Mouse (Mus musculus): Measurements from ENCODE around the gene Tlk2. TPM values are rescaled to one million over a fixed set of nuclear protein-coding genes. Genes with fewer than 3 reads are reported as not detected.

The Tlk2 gene
- total RNA-seq, 2 experiments from 2014 or later: 56.0 to 61.1 TPM

- intact Hi-C loops (cut with DNase I): no loop called here
- DNase-seq (ENCODE audit: extremely low spot score in 1 of 2, low spot score in 2 of 2): no peak
- TF ChIP-seq CTCF (IDR thresholded peaks at IDR 0.05): no peak
- H3K4me3 ChIP-seq: no peak overlapping the region
- peak overlapping the region; percentile 24; the same call in 1 of the 2 replicates for H3K27ac ChIP-seq
Observed at GRCm38 (mm10) chr11:105281291-105281690, 102.7 kb downstream of the Tlk2 start.

DNA sequence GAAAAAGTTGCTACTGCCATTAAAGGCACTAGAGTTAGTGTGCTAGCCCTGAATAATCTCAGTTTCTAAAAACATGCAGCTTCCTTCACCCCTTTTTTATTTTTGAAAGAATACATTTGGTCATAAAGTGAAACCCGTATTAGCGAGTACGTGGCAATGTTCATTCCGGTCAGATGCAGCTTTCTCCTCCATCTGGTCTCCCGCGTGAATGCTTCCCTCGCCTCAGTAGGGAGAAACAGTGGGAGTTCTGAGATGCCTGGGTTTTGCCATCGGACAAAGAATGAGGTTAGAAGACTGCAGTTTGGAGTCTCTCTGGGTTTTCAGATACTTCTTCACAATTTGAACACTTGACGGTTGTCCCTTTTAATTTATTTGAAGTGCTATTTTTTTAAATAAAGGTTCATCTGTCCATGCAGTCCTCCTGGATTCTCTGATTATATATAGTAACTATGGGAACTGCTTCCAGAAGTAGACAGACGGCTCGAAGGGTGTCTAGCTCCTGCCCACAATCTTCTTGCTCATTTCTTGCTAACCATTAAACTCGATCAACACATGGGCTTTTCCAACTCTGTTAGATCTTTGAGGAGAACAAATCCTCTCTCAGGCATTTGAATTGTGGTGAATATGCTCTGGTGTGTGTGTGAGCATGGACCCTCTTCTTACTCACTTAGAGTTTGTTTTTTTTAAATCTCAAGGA lies 103.3 kb downstream of the Tlk2 start:
- intact Hi-C loops (cut with DNase I): no loop called here
- no peak for DNase-seq (ENCODE audit: extremely low spot score in 1 of 2, low spot score in 2 of 2)

GRCm38 (mm10) chr11:105282460-105282859 lies 103.9 kb downstream of the Tlk2 start:
- intact Hi-C loops (cut with DNase I): no loop called here
- no peak overlapping the region for H3K27ac ChIP-seq
- DNase-seq (ENCODE audit: extremely low spot score in 1 of 2, low spot score in 2 of 2): no peak
- no peak for TF ChIP-seq CTCF (IDR thresholded peaks at IDR 0.05)
- no peak overlapping the region for H3K4me3 ChIP-seq

More for the DNA sequence above, 103.3 kb downstream of the Tlk2 start:
- Histone ChIP-seq H3K4me3 (no peak overlapping the region), H3K27ac (no peak overlapping the region)
- no peak for TF ChIP-seq CTCF (IDR thresholded peaks at IDR 0.05)

DNA sequence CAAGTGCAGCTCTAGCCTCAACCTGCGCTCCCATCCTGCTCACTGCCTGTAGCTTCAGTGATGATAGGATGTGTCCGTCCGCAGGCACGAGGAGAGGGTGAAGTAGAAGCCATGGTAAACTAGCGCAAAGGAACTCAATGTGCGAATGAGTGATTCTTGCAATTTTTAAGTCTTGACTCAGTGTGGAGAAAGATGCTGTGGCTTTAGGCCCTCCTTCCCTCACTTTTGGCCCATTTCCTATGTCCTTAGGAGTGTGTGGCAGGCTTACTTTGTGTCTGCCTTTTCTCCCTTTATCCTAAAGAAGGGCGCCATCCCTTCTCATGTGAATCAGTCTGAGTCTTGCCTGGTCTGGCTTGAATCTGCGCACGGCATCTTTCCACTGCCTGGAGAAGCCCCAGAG lies 104.4 kb downstream of the Tlk2 start:
- intact Hi-C loops (cut with DNase I): no loop called here
- no peak overlapping the region; the same call in 1 of the 2 replicates for H3K27ac ChIP-seq
- no peak for TF ChIP-seq CTCF (IDR thresholded peaks at IDR 0.05)
- no peak for DNase-seq (ENCODE audit: extremely low spot score in 1 of 2, low spot score in 2 of 2)
- no peak overlapping the region for H3K4me3 ChIP-seq

DNA sequence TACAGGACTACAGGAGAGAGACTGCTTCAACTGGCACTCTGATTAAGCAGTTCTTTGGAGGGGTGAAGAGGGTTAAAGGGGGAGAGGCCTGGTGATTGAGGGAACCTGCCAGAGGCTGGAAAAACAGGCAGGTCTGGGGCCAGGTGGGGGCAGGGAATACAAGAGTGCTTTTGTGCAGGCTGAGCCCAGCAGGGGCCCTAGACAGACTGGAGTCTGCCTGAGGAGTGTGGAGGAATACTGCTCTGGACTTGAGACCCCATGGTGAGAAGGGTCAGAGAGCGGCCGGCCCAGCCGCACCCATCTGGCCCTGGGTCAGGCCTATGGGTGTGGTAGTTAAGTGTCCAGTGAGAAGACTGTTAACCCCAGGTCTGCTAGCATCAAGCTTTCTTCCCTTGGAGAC lies 107.1 kb downstream of the Tlk2 start:
- TF ChIP-seq CTCF (IDR thresholded peaks at IDR 0.05): no peak
- DNase-seq (ENCODE audit: extremely low spot score in 1 of 2, low spot score in 2 of 2): no peak
- H3K27ac ChIP-seq: no peak overlapping the region
- H3K4me3 ChIP-seq: no peak overlapping the region
- intact Hi-C loops (cut with DNase I): no loop called here

- TF ChIP-seq CTCF (IDR thresholded peaks at IDR 0.05): no peak
- Histone ChIP-seq H3K4me3 (no peak overlapping the region), H3K27ac (no peak overlapping the region)
- DNase-seq (ENCODE audit: extremely low spot score in 1 of 2, low spot score in 2 of 2): no peak
- intact Hi-C loops (cut with DNase I): no loop called here
Observed at GRCm38 (mm10) chr11:105289403-105289802, 110.8 kb downstream of the Tlk2 start.

DNA sequence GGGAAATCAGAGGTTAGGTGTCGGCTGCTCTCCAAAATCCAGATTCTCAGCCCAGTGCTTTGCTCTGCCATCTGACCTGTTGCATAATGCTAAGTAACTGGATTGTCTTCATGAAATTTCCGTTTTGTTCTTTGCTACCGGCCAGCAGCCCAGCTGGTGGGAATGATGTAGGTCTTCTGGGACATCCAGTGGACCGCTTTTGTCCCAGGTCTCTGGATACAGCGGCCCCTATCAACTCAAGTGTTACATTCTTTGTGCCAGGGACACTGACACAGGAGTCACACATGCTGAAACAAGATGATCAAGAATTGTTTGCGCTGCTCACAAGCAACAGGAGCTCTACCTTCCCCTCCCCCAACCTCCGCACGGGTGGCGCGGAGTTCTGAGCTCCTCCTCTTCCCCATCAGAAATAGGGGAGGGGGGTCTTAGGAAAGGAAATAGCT lies 113.1 kb downstream of the Tlk2 start:
- DNase-seq (ENCODE audit: extremely low spot score in 1 of 2, low spot score in 2 of 2): no peak
- TF ChIP-seq CTCF (IDR thresholded peaks at IDR 0.05): no peak
- intact Hi-C loops (cut with DNase I): no loop called here

GRCm38 (mm10) chr11:105292124-105293071 lies 113.8 kb downstream of the Tlk2 start, which contains the start of gene Mrc2:
Gene Mrc2, plus strand, starts transcription at chr11:105292643.
- intact Hi-C loops (cut with DNase I): no loop called here
- TF ChIP-seq CTCF (IDR thresholded peaks at IDR 0.05): no peak
- H3K27ac ChIP-seq: no peak within 1 kb of the TSS
- peak within 1 kb of the TSS; percentile 49 for H3K4me3 ChIP-seq
- DNase-seq (ENCODE audit: extremely low spot score in 1 of 2, low spot score in 2 of 2): peak; percentile 27 to 36

More for the DNA sequence above, 113.1 kb downstream of the Tlk2 start:
- H3K4me3 ChIP-seq: peak overlapping the region; percentile 49; the same call in 1 of the 2 replicates
- H3K27ac ChIP-seq: no peak overlapping the region

- H3K4me3 ChIP-seq: no peak overlapping the region
- intact Hi-C loops (cut with DNase I): no loop called here
- no peak for TF ChIP-seq CTCF (IDR thresholded peaks at IDR 0.05)
- DNase-seq (ENCODE audit: extremely low spot score in 1 of 2, low spot score in 2 of 2): peak in 1 of 2 experiments; percentile 26
- no peak overlapping the region for H3K27ac ChIP-seq
Observed at GRCm38 (mm10) chr11:105293101-105293581, 114.5 kb downstream of the Tlk2 start.

DNA sequence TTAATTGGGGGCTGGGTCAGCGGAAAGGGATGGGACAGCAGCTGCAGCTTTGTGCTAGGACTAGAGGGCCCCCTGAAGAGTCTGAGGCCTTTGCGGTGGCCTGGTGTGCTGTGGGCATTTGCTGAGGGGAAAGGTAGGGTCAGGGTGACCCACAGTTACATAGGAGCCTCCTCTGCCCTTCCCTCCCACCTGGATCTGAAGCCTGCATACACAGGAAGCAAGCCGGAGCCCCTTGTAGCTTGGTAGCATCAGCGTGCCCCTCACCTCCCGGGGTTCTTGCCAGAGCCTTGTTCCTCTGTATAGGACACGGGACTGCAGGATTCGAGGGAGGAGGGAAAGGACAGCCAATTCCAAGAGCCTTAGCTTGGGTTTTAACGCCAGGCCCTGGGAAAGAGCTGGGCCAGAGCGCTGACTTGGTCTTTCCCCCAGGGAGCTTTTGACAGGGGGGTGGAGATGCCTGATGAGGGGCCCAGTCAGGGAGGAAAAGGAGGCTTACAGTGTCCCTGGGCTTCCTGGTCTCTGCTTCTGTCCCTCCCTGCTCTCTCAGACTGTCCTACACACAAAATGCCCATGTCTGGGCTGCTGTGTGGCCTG lies 115.4 kb downstream of the Tlk2 start:
- no peak for TF ChIP-seq CTCF (IDR thresholded peaks at IDR 0.05)
- intact Hi-C loops (cut with DNase I): no loop called here
- no peak overlapping the region for H3K27ac ChIP-seq
- no peak for DNase-seq (ENCODE audit: extremely low spot score in 1 of 2, low spot score in 2 of 2)
- no peak overlapping the region for H3K4me3 ChIP-seq

DNA sequence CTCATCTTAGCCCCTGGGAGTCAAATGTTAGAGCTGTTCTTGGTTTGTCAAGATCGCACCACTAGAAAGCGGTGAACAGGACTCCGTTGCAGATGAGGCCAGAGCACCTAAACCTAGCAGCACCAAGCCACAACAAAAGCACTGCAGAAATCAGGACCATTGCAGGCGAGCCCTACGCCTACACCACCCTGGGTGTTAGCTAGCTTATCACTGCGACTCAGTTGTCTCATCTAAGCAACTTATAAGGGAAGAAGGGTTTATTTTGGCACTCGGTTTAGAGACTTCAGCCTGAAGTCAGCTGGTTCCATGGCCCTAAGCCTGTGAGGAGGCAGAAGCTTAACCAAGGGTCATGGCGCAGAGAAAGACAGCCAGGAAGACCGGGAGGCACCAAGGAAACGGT lies 117.5 kb downstream of the Tlk2 start:
- intact Hi-C loops (cut with DNase I): no loop called here
- no peak overlapping the region for H3K4me3 ChIP-seq
- no peak overlapping the region for H3K27ac ChIP-seq
- no peak for DNase-seq (ENCODE audit: extremely low spot score in 1 of 2, low spot score in 2 of 2)
- TF ChIP-seq CTCF (IDR thresholded peaks at IDR 0.05): no peak

Data from left cerebral cortex, adult 2 months (tissue).